Mouse (Mus musculus) embryonic fibroblast, embryonic 13.5 days (primary cell): ENCODE data around the gene Ccdc162.

Source experiments
- CTCF ChIP-seq: IDR thresholded peaks from 2 replicates; pipeline ENCODE4 v1.5.1; 2011; ENCODE audit warnings: mild to moderate bottlenecking, control low read depth, low read length, moderate library complexity, borderline replicate concordance; ENCODE audit not compliant: insufficient read depth
- POLR2A ChIP-seq: IDR thresholded peaks from 2 replicates; pipeline ENCODE4 v1.6.1; 2011; ENCODE audit warnings: low read depth, mild to moderate bottlenecking, control low read depth, low read length, moderate library complexity

DNA sequence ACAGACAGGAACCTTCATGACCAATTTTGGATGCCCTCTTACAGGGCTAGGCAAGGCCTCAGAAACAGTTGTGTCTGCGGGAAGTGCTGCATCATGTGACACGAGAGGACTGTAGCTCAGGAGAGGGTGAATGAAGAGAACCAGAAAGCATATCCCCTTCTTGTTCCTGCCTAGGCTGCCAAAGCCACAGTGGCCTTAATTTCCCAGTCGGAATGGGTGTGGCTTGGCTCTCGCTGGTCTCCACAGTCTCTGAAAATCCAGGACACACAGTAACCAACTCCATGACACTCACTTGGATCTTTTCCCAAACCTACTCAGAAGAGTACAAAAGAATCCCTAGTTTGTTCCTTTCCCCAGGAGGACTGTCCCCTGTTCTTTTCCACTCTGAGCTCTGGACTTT lies 215.5 kb downstream of the Ccdc162 start:
- TF ChIP-seq CTCF (no peak), POLR2A (no peak)
